Mouse (Mus musculus): ENCODE data around the gene Draxin. TPM values are rescaled to one million over a fixed set of nuclear protein-coding genes. Genes with fewer than 3 reads are reported as not detected.
"Not testable (repeated sequence)": the region's sequence is repeated elsewhere in the genome, so short reads cannot be mapped to it uniquely, and the experiment has no call there.

Draxin gene
- polyA plus RNA-seq (2015; fragmentation: Nextera tagmentation; extraction: Ambion mirVana): not detected in 2 replicates

DNA sequence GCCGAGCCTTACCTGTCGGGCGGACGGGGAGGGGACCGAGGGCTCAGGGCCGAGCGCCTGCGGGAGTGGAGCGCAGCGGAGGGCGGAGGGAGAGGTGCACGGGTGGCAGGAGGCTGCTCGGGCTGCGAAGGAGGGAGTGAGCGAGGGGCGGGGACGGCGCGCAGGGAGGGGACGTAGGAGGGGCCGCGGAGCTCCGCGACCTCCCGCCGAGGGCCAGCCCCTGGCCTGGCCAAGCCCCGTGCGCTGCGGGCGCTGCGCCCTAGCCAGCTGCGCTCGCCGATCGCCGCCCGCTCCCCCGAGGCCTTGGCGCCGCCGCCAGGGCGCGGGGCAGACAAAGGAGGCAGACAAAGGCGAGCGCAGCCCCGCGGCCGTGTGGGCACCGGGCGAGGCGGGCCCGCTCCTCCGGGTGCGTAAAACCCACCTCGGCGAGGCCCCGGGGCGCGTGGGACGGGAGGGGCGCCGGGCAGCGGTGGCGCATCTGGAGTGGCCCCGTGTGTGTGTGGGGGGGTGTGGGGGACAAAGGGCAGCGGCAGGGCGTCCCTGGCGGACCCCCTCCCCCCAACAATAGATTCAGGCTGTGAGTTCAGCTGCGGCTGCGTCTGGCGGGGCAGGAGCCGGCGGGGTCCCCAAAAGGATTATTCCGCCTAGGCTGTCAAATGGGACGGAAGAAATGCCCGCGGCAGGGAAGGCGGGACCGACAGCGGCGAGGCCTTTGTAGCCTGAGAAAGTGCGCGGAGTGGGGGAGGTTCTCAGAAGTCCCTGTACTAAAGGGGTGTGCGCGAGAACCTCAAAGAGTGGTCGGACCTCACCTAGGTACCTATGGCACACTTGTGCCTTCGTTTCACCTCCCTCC lies at the start of gene Draxin:
TSS of gene Draxin (minus strand) at position 138 of the 853 bp plus-strand sequence.
- no peak for DNase-seq (ENCODE audit: low spot score)

DNA sequence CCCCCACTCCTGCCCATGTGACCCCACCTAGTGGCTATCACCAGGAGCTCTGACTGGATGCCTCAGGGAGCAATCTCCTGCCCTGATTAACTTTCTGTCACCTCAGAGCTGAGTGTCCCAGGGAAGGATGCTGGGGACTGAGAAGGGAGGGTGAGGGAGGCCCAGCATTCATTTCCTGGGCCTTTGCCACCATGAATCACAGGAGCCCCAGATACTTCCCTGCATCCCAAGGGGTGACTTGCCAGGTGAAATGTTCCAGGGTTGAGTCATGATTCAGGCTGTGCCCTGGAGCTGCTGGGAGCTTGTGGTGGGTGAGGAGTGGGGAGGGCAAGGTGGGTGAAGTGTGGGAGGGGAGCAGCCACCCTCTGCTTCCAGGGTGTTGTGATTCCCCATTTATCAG lies 47.2 kb upstream of the Draxin start:
- no peak for DNase-seq (ENCODE audit: low spot score)

GRCm38 (mm10) chr4:148176603-148177002 lies 46.1 kb upstream of the Draxin start:
- DNase-seq (ENCODE audit: low spot score): not testable (repeated sequence)

DNA sequence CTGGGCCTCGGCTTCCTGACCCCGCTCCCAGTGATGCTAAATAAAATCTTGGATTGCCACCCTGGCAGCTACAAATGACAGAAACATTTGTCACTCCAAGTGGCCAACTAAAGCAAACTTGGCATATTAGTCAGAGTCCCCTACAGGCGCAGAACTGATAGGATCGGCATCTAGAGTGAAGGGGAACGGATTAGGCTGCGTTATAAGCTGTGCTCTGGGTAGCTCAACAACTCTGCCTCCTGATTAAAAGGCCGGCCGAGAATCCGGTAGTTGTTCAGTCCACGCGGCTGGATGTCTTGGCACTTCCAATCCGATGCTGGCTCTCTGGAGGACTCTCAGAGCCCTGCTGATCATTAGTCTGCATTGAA lies 44.0 kb upstream of the Draxin start:
- DNase-seq (ENCODE audit: low spot score): no peak

DNA sequence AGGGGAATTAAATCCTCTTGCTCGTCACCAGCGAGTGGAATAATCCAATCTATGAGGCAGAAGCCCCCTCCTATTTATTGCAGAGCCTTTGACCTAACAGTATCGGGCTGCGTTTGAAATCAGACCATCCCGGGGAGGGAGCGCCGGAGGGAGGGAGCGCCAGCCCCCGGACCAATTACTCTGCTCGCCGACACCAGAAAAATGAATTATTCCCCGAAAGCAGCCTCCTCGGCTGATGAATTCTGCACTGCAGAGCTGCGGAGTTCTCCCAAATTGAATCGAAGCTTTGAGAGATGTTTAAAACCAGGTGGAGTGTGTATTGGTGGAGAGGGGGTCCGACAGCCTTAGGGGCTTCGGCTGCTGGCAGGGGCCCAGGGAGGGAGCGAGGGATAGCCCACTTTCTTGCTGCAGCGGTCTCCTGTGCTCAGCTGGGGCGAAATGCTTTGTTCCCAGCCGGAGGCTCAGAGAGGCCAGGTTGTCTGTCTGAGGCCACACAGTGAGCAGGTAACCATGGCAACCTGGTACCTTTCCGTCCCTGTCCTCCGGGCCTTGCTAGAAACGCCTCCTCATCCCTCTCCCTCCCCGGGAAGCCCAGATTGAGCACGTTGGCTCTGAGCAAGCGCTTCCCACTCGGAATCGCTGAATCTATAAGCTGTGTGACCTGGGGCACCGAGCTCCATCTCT lies 43.5 kb upstream of the Draxin start:
- DNase-seq (ENCODE audit: low spot score): no peak

GRCm38 (mm10) chr4:148171261-148171660 lies 40.8 kb upstream of the Draxin start:
- no peak for DNase-seq (ENCODE audit: low spot score)

DNA sequence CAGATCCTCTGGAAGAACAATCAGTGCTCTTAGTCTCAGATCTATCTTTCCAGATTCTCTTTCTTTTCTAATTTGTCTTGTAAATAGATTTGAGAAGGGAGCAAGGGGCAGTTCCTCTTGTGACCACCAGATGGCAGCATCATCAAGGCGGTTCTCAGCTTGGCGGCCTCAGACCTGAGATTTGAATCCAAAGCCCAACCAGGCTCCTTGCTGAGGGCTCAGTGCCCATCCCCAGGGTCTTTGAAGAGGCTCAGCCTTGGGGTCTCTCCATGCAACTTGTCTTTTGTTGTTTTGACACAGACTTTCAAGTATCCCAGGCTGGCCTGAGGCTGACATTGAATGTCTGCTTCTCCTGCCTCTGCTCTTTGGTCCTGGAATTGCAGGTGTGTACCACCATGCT lies 40.3 kb upstream of the Draxin start:
- DNase-seq (ENCODE audit: low spot score): peak; percentile 52

DNA sequence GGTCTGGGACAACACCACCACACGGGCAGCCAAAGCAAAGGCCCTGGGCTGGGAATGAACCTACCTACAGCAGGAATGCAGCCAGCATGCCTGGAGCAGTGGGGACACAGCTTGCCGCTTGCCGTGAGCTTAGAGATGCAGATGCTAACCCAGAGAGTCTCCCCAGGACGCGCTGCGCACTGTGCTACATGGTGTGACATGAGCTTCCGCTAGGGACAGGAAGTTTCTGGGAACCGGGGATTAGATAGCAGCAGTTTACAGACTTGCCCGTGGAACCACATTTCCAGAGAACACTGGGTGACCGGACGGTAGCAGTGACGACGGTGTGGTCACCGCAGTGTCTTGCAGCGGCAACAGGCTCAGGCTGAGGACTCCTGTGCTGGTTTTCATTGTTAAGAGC lies 39.1 kb upstream of the Draxin start:
- no peak for DNase-seq (ENCODE audit: low spot score)

GRCm38 (mm10) chr4:148168287-148168686 lies 37.8 kb upstream of the Draxin start:
- DNase-seq (ENCODE audit: low spot score): peak; percentile 75

DNA sequence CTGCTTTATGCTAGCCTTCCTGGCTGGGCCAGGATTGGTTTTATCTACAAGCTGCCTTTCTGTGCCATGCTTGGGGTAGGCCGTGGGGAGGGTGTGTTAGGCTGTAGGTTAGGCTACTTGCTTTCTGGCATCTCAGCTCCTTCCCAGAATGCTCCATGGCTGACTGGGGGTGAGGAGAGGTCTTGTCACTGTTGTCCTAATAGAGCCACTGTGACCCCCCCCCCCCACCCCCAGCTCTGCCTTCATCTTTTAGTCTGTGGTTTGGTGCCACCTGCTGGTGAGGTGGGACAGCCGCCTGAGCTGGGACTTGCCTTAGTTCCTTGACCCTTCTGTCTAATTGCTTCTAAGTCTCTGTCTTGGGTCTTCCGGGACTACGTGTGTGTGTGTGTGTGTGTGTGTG lies 36.5 kb upstream of the Draxin start:
- peak; percentile 60 for DNase-seq (ENCODE audit: low spot score)

DNA sequence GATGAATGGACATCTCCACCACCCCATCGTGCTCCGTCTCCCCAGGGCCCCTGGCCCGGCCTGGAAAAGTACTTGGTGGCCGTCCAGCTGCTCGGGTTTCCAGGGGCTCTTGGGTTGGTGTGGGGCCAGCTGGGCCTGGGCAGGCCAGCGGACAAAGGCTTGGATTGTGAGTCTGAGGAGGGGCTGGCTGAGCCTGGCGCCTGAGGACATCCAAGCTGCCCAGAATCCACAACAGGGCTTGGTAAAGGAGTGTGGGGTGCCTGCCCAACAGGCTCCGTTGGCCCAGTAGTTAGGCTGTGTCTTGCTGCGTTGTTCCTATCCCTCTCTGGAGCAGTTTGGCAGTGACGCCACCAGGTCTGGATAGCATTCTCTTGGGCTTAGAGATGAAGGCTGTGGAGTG lies 35.9 kb upstream of the Draxin start:
- DNase-seq (ENCODE audit: low spot score): no peak

DNA sequence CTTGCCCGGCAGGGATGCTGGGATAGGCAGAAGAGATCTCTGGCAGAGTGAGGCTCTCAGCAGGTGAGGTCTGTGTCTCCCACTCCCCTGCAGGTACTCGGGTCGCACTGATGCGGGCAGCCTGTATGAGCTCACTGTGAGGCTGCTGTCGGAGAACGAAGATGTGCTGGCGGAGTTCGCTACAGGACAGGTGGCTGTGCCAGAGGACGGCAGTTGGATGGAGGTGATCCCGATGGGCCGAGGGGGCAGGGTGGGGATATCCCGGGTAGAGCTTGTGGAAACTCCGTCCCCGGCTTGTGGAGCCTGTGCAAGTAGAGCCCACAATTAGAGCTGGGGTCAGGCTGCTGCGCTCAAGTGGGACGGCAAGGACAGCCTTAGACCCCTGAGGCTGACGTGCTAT lies 35.1 kb upstream of the Draxin start:
- DNase-seq (ENCODE audit: low spot score): no peak

GRCm38 (mm10) chr4:148164461-148164860 lies 34.0 kb upstream of the Draxin start:
- no peak for DNase-seq (ENCODE audit: low spot score)

DNA sequence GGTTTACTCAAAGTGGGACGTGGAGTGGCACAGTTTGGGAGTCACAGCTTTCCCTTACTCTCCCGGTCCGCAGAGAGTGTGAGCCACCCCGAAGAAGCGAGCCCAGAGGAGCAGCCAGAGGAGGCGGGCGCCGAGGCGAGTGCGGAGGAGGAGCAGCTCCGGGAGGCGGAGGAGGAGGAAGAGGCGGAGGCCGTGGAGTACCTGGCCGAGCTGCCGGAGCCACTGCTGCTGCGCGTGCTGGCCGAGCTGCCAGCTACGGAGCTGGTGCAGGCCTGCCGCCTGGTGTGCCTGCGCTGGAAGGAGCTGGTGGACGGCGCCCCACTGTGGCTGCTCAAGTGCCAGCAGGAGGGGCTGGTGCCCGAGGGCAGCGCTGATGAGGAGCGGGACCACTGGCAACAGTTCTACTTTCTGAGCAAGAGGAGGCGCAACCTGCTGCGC lies 33.5 kb upstream of the Draxin start:
- peak; percentile 75 for DNase-seq (ENCODE audit: low spot score)

- no peak for DNase-seq (ENCODE audit: low spot score)
These were observed 30.2 kb upstream of the Draxin start, which contains the start of the genes Fbxo44 and Fbxo2 for GRCm38 (mm10) chr4:148160436-148161390. Gene Fbxo44, minus strand, starts transcription at chr4:148160482. Gene Fbxo2, plus strand, starts transcription at chr4:148160621.

DNA sequence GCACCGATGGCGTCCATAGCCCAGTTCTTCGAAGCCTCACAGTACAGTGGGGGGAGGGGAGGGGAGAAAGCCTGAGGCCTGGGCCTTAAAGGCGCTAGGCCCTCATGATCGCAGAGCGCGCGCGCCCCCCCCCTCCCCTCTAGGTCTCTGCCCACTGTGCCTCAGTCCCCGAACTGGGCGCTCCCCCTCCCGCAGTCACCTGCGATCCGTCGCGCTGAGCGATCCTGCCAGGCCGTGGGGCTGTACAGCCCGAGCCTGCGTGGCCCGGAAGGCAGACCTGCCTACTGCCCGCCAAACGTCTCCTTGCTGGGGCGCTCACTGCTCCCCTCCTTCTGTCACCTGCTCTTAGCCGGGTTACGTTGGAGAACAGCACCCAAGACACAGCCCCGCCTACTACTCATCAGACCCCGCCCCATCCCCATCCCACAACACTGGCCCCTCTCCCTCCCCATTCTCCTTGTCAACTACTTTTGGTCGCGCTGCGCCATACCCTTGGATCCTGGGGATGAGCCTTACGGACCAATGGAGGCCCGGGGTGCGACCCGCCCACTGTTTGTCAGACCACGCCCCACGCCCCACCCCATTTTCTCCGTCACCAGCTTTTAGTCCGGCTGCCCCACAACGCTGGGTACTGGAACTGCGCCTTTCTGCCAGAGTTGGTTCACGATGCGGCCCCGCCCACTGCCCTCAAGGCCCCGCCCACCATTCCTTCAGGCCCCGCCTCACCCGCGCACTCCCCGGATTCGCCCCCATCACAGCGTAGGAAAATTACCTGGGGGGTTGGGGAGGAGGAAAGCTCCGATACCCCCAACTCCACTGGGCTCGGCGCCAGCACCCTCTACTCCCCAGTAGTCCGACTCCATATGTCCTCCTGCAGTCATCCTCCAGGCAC lies 29.3 kb upstream of the Draxin start:
- peak; percentile 91 for DNase-seq (ENCODE audit: low spot score)

DNA sequence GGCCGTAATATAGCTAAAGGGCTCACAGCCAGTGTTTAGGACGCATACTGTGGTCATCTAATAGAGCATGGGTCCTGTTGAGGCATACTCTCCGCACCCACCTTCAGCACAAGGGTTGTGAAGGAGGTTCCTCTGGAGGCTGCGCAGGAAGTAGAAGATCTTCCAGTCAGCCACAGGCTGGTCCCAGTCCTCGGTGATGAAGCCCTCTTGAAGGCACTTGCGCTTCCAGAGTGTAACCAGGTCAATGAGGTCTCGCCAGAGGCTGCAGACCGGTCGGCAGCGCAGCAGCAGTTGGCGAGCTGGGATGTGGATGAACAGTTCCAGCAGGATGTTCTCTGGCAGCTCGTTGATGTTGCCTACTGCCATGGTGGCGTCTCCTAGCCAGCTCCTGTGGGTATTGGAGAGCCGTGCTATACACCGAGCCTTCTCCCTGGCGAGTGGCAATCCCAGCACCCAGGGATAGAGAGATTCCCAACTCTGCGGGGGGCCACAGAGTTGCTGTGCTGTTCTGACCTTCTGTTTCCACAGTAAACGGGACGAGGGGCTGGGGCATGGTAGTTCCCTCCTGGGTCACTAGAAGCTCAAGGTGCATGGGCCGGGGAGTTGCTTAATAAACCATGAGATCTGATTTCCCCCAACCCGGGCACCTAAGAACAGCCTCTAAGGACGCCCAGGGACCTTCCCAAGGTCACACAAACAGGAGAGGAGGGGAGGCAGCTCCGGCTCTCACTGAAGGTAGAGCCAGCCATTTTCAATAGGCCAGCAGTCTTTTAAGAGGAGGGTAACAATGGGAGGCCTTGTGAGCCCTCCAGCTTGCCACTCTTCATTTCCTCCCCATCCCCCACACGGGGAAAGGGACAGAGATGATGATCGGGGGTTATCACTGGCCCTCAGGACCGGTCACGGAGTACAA lies 28.2 kb upstream of the Draxin start:
- no peak for DNase-seq (ENCODE audit: low spot score)

DNA sequence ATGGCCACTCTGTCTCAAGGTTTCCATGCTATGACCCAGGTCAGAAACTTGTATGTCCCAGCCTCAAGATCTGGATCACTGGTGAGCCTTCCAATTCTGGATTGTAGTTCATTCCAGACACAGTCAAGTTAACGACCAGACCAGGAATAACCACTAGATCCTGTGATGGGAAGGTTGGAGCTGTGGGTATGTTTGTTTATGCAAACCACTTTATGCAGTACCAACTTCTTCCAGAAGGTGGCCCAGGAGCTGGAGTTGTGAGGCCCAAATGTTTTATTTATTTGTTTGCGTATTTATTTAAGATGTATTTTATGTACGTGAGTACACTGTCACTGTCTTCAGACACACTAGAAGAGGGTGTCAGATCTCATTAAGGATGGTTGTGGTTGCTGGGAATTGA lies 24.5 kb upstream of the Draxin start:
- DNase-seq (ENCODE audit: low spot score): peak; percentile 54

DNA sequence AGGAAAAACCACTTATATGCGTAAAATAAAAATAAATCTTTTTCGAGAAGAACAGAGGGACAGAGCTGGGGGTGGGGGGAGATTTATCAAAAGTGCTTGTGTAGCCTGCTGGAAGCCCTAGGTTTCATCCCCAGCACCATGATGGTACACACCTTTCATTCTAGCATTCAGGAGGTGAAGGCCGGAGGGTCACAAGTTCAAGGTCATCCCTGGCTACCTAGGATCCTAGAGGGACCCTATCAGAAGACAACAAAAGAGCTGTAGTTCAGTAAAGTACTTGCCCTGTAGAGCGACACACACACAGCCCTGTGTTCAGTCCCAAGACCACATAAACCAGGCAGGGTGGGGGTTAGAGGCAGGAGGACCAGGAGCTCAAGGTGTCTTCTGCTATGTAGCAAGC lies 23.5 kb upstream of the Draxin start:
- DNase-seq (ENCODE audit: low spot score): no peak

Data from thymus, postnatal 0 days (tissue).